Mouse (Mus musculus) liver, embryonic 11.5 days (tissue): ENCODE results near the gene Abca13. TPM values are rescaled to one million over a fixed set of nuclear protein-coding genes. Genes with fewer than 3 reads are reported as not detected.

ENCODE experiments used
- ATAC-seq: fragments of 200-750 bp; cut with Nextera tagmentation; replicated peaks from 2 replicates; pipeline ENCODE4 v1.8.0; 2017; ENCODE audit warnings: moderate number of reproducible peaks, mild to moderate bottlenecking, moderate TSS enrichment, moderate library complexity; ENCODE audit not compliant: low FRiP score
- DNase-seq: peaks from one replicate; pipeline ENCODE4 v3.0.0-alpha.2; 2017; ENCODE audit warnings: low spot score
- H3K27ac ChIP-seq: fragments of 300-500 bp; sonication (generic); 2 replicates; pipeline ENCODE4 v1.5.1; 2014; ENCODE audit warnings: mild to moderate bottlenecking, low read depth, low read length, control low read depth
- H3K27me3 ChIP-seq: fragments of 300-500 bp; sonication (generic); replicated peaks from 2 replicates; pipeline ENCODE4 v1.6.1; 2014; ENCODE audit warnings: low read length, mixed read lengths; ENCODE audit not compliant: control insufficient read depth, insufficient read depth
- H3K36me3 ChIP-seq: fragments of 300-500 bp; sonication (generic); 2 replicates; pipeline ENCODE4 v1.6.1; 2014; ENCODE audit warnings: mild to moderate bottlenecking, low read length, moderate library complexity, mixed read lengths; ENCODE audit not compliant: control insufficient read depth, insufficient read depth
- H3K4me1 ChIP-seq: fragments of 300-500 bp; sonication (generic); replicated peaks from 2 replicates; pipeline ENCODE4 v1.6.1; 2014; ENCODE audit warnings: low read length, mixed read lengths; ENCODE audit not compliant: control insufficient read depth, insufficient read depth
- H3K4me2 ChIP-seq: fragments of 300-500 bp; sonication (generic); 2 replicates; pipeline ENCODE4 v1.6.1; 2014; ENCODE audit warnings: mild to moderate bottlenecking, control low read depth, moderate library complexity
- H3K4me3 ChIP-seq: fragments of 300-500 bp; sonication (generic); 2 replicates; pipeline ENCODE4 v1.5.1; 2014; ENCODE audit warnings: low read depth, low read length, control low read depth
- H3K9ac ChIP-seq: fragments of 300-500 bp; sonication (generic); 2 replicates; pipeline ENCODE4 v1.6.1; 2014; ENCODE audit warnings: low read depth, low read length, control low read depth
- H3K9me3 ChIP-seq: fragments of 300-500 bp; sonication (generic); 2 replicates; pipeline ENCODE4 v1.6.1; 2016; ENCODE audit warnings: low read length, inconsistent platforms, mixed read lengths; ENCODE audit not compliant: control insufficient read depth
- WGBS: fragments of 180-500 bp; shearing (Covaris S2); extraction: QIAGEN DNeasy Blood & Tissue Kit; methylation state at CpG from one replicate; pipeline ENCODE4 v1.1.7; 2014; 5-methylcytosine and 5-hydroxymethylcytosine counted together
- polyA plus RNA-seq: library from polyadenylated mRNA; unstranded; fragments of >200 nt; fragmentation: Nextera tagmentation; extraction: Ambion mirVana; gene quantifications from 2 replicates; pipeline ENCODE4 v1.2.1, GENCODE M21; 2014

Gene Abca13
- polyA plus RNA-seq, 1 experiment from 2014 or later, result 0.04 TPM

- no peak overlapping the region for H3K4me2 ChIP-seq
- H3K36me3 ChIP-seq, result no peaks in the 10 kb centered on the region
- no peak overlapping the region for H3K9ac ChIP-seq
- ATAC-seq, result no peak
- H3K27me3 ChIP-seq, result no peaks in the 10 kb centered on the region
- no peaks in the 10 kb centered on the region for H3K9me3 ChIP-seq
- no peak overlapping the region for H3K27ac ChIP-seq
- whole genome bisulfite sequencing, result 58% methylated on average over 1 of the region's 1 CpGs
- DNase-seq, result no peak
- H3K4me3 ChIP-seq, result no peak overlapping the region
- no peaks in the 10 kb centered on the region for H3K4me1 ChIP-seq
Observed at GRCm38 (mm10) chr11:9619986-9620385, 428.2 kb downstream of the Abca13 start.

GRCm38 (mm10) chr11:9622888-9623287, 431.1 kb downstream of the Abca13 start:
- H3K36me3 ChIP-seq, result no peaks in the 10 kb centered on the region
- no peaks in the 10 kb centered on the region for H3K4me1 ChIP-seq
- no peaks in the 10 kb centered on the region for H3K27me3 ChIP-seq
- H3K4me3 ChIP-seq, result no peak overlapping the region
- DNase-seq (no peak), ATAC-seq (no peak)
- H3K9me3 ChIP-seq, result no peaks in the 10 kb centered on the region
- H3K27ac ChIP-seq, result no peak overlapping the region
- WGBS, result 64% methylated on average over 2 of the region's 2 CpGs
- H3K9ac ChIP-seq, result no peak overlapping the region
- no peak overlapping the region for H3K4me2 ChIP-seq

- no peak overlapping the region for H3K4me2 ChIP-seq
Observed at GRCm38 (mm10) chr11:9624753-9625152, 433.0 kb downstream of the Abca13 start.

GRCm38 (mm10) chr11:9625812-9626211, 434.1 kb downstream of the Abca13 start:
- Histone ChIP-seq H3K36me3 (no peaks in the 10 kb centered on the region), H3K27ac (no peak overlapping the region), H3K4me1 (no peaks in the 10 kb centered on the region), H3K9me3 (no peaks in the 10 kb centered on the region), H3K4me2 (no peak overlapping the region), H3K4me3 (no peak overlapping the region), H3K9ac (no peak overlapping the region), H3K27me3 (no peaks in the 10 kb centered on the region)
- ATAC-seq (no peak), DNase-seq (no peak)
- WGBS, result 81% methylated on average over 1 of the region's 1 CpGs

More at GRCm38 (mm10) chr11:9624753-9625152, 433.0 kb downstream of the Abca13 start:
- H3K27me3 ChIP-seq, result no peaks in the 10 kb centered on the region
- H3K9me3 ChIP-seq, result no peaks in the 10 kb centered on the region
- no peak for DNase-seq
- no peak for ATAC-seq
- H3K27ac ChIP-seq, result no peak overlapping the region
- H3K4me1 ChIP-seq, result no peaks in the 10 kb centered on the region
- no peak overlapping the region for H3K9ac ChIP-seq
- WGBS, result 68% methylated on average over 1 of the region's 1 CpGs
- H3K4me3 ChIP-seq, result no peak overlapping the region
- H3K36me3 ChIP-seq, result no peaks in the 10 kb centered on the region

DNA sequence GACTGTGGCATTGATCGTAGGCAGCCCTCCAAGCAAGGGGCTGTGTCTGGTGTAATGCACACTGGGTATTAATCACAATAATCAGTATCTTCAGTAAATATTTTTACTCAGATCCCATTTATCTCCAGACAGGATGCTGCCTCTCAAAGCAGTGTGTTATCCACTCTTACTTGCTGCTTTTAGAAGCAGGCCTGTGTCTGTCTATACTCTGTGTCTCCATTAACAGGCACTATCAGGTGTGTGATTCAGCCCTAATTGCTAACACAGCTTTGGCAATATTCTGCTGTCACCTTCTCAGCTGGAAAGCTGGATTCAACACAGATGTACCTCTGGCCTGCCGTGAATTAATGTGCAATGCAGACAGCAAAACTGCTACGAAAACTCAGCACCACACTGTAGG, 455.5 kb downstream of the Abca13 start:
- H3K4me2 ChIP-seq, result no peak overlapping the region
- no peak overlapping the region for H3K27ac ChIP-seq
- H3K4me3 ChIP-seq, result no peak overlapping the region
- H3K36me3 ChIP-seq, result no peaks in the 10 kb centered on the region
- no peaks in the 10 kb centered on the region for H3K9me3 ChIP-seq
- no peaks in the 10 kb centered on the region for H3K27me3 ChIP-seq
- WGBS, result 78% methylated on average over 3 of the region's 3 CpGs
- no peak for ATAC-seq
- no peaks in the 10 kb centered on the region for H3K4me1 ChIP-seq
- no peak overlapping the region for H3K9ac ChIP-seq
- no peak for DNase-seq

- Histone ChIP-seq H3K27ac (no peak overlapping the region), H3K9me3 (no peaks in the 10 kb centered on the region), H3K4me2 (no peak overlapping the region), H3K4me1 (no peaks in the 10 kb centered on the region), H3K9ac (no peak overlapping the region), H3K4me3 (no peak overlapping the region), H3K36me3 (no peaks in the 10 kb centered on the region), H3K27me3 (no peaks in the 10 kb centered on the region)
- 55% methylated on average over 3 of the region's 3 CpGs for WGBS
- no peak for ATAC-seq
- no peak for DNase-seq
Observed at GRCm38 (mm10) chr11:9647991-9648390, 456.2 kb downstream of the Abca13 start.

DNA sequence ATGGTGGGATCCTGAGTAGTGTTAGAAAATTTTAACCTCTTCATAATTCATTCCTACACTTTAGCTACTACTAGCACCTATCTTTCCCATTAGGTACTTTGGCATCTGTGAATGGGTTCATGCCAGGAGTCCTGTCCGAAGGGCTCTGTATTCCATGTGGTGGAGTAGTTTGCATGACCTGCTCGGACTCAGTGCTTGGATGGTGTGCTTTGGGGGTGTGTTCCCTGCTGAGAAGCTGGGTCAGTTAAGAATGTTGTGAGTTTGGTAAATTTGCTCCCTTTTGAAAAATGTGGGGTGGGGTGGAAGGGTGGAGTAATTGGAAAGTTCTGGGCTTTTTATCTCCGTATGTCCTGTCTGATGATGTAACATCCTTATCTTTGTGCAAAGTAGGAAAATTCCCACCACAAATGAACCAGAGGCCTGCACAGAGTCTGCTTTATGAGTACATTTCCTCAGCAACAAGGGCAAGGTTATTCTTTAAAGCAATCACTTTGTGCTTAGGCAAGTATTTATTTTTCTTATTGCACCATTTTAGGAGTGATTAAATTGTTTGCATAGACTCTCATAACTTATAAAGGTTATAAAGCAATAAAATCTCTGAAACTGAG, 475.0 kb downstream of the Abca13 start:
- Histone ChIP-seq H3K9ac (no peak overlapping the region), H3K4me2 (no peak overlapping the region), H3K4me1 (no peaks in the 10 kb centered on the region), H3K27ac (no peak overlapping the region), H3K36me3 (no peaks in the 10 kb centered on the region), H3K9me3 (no peaks in the 10 kb centered on the region), H3K27me3 (no peaks in the 10 kb centered on the region), H3K4me3 (no peak overlapping the region)
- DNase-seq (no peak), ATAC-seq (no peak)
- 74% methylated on average over 3 of the region's 3 CpGs for WGBS

DNA sequence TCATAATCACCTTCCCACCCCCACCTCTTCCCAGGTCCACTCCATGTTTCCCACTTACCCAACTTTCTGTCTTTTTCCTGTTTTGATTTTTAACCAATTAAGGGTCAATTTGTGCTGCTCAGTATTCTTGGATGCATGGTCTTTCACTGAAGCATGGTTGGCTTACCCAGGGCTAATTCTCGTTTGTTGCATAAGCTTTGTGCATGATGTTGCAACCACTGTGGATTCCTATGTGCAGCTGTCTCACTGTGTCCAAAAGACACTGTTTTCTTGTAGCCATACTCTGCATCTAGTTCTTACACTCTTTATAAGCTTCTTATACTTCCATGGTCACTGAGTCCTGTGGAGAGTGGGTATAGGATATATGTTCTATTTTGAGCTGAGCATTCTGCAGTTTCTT, 477.7 kb downstream of the Abca13 start:
- Histone ChIP-seq H3K27me3 (no peaks in the 10 kb centered on the region), H3K27ac (no peak overlapping the region), H3K9ac (no peak overlapping the region), H3K36me3 (no peaks in the 10 kb centered on the region), H3K4me2 (no peak overlapping the region), H3K4me3 (no peak overlapping the region), H3K4me1 (no peaks in the 10 kb centered on the region), H3K9me3 (no peaks in the 10 kb centered on the region)
- no peak for ATAC-seq
- WGBS, result 58% methylated on average over 1 of the region's 1 CpGs
- no peak for DNase-seq

DNA sequence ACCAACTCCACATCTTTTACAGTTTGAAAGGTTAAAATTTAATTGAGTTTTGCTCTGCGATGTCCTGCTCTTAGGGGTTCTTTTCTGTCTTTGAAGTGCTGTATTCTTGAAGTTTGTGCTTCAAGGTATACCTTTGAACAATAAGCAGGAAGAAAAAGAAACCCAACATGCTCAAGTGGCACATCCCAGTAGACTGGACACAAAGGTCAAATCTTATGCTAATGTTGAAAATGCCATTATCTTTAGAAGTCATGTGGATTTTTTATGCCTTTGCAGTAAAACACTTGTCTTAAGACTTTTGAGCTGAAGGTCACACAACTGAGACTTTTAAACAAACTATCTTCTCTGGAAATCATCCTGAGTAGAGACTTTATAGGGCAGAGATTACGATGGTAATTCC, 493.2 kb downstream of the Abca13 start:
- Histone ChIP-seq H3K9me3 (no peaks in the 10 kb centered on the region), H3K27me3 (no peaks in the 10 kb centered on the region), H3K4me3 (no peak overlapping the region), H3K4me2 (no peak overlapping the region), H3K36me3 (no peaks in the 10 kb centered on the region), H3K4me1 (no peaks in the 10 kb centered on the region), H3K27ac (no peak overlapping the region), H3K9ac (no peak overlapping the region)
- 84% methylated on average over 2 of the region's 2 CpGs for WGBS
- no peak for ATAC-seq
- no peak for DNase-seq
